Mouse (Mus musculus): ENCODE results near the gene Fam221b. TPM values are rescaled to one million over a fixed set of nuclear protein-coding genes. Genes with fewer than 3 reads are reported as not detected.
A peak's percentile ranks its signal among the peaks of the same experiment; 100 is the strongest.

Gene Fam221b
- total RNA-seq, 2 experiments from 2014 or later = 0.20 TPM

- peak; percentile 94 to 97 for DNase-seq
These were observed 12.4 kb downstream of the Fam221b start, which contains the start of gene Hint2 for GRCm38 (mm10) chr4:43656339-43657109. Gene Hint2 (minus strand): TSS chr4:43656466.

- DNase-seq = no peak
These were observed 13.1 kb downstream of the Fam221b start for GRCm38 (mm10) chr4:43655656-43656338.

GRCm38 (mm10) chr4:43653161-43654015 is 15.6 kb downstream of the Fam221b start, which contains the start of gene Spag8:
Gene Spag8 (minus strand): TSS chr4:43653594.
- DNase-seq = peak; percentile 35 to 61

- no peak for DNase-seq
These were observed 16.2 kb downstream of the Fam221b start for GRCm38 (mm10) chr4:43652726-43653125.

GRCm38 (mm10) chr4:43649783-43650182 is 19.2 kb downstream of the Fam221b start:
- no peak for DNase-seq

GRCm38 (mm10) chr4:43640491-43640890 is 28.5 kb downstream of the Fam221b start:
- no peak for DNase-seq

GRCm38 (mm10) chr4:43640076-43640475 is 28.9 kb downstream of the Fam221b start:
- no peak for DNase-seq

GRCm38 (mm10) chr4:43636751-43637150 is 32.2 kb downstream of the Fam221b start:
- no peak for DNase-seq

- no peak for DNase-seq
These were observed 34.1 kb downstream of the Fam221b start for GRCm38 (mm10) chr4:43634621-43635374.

GRCm38 (mm10) chr4:43633736-43634135 is 35.2 kb downstream of the Fam221b start:
- peak in 1 of 2 experiments; percentile 14 for DNase-seq

- DNase-seq = no peak
These were observed 35.6 kb downstream of the Fam221b start for GRCm38 (mm10) chr4:43633296-43633695.

GRCm38 (mm10) chr4:43631956-43632920 is 36.7 kb downstream of the Fam221b start:
- peak in 1 of 2 experiments; percentile 23 for DNase-seq

GRCm38 (mm10) chr4:43631046-43631955 is 37.6 kb downstream of the Fam221b start, which contains the start of gene Npr2:
Gene Npr2 (plus strand): TSS chr4:43631935.
- DNase-seq = peak; percentile 62 to 78

- no peak for DNase-seq
These were observed 38.3 kb downstream of the Fam221b start for GRCm38 (mm10) chr4:43630671-43631045.

- DNase-seq = peak; percentile 62 to 85
These were observed 38.8 kb downstream of the Fam221b start for GRCm38 (mm10) chr4:43630030-43630581.

- DNase-seq = no peak
These were observed 39.7 kb downstream of the Fam221b start for GRCm38 (mm10) chr4:43629106-43629817.

- peak in 1 of 2 experiments; percentile 53 for DNase-seq
These were observed 48.7 kb downstream of the Fam221b start for GRCm38 (mm10) chr4:43620146-43620778.

All from adrenal gland, postnatal 36 days (tissue).